Mouse (Mus musculus): ENCODE measurements around the gene Kalrn.

The Kalrn gene

GRCm38 (mm10) chr16:34417383-34417782 lies 155.9 kb downstream of the Kalrn start:
- no peak for DNase-seq

GRCm38 (mm10) chr16:34414581-34414980 lies 158.8 kb downstream of the Kalrn start:
- no peak for DNase-seq

- DNase-seq, result peak; percentile 59 to 66
Measured at GRCm38 (mm10) chr16:34413868-34414333, 159.4 kb downstream of the Kalrn start.

DNA sequence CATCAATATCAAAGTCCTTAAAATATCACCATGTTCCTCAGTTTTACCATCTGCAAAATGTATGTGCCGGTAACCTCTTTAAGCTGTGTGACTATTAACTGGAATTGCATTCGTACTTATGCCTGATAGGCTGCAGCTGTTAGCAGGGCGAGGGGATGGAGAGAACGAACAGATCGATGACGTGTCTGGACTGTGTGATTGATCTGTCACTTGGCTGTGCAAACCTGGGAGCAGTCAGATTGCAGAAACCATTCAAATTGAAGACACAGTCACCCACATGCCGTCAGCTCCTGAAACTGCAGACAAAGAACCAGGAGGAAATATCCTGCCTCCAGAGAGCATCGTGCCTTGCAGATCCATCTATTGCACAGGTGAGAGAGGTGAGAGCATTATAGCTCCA lies 166.3 kb downstream of the Kalrn start:
- DNase-seq, result no peak

DNA sequence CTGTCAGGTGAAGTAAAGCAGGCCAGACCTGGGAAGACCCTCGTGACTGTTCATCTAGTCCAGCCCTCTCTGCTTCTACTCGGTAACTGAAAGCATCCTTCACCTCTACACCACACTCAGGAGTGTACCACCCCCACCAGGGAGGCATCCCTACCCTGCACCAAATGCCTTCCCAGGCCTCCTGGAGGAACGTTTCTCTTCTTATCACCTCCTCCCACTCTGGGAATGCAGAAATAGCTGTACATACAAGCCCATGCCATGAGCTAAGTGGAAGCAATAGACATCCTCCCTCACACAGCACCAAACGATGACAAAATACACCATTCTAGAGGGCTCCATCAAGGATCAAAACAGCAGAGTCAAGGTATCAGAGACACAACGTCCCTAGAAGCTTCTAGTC lies 168.2 kb downstream of the Kalrn start:
- DNase-seq, result no peak

DNA sequence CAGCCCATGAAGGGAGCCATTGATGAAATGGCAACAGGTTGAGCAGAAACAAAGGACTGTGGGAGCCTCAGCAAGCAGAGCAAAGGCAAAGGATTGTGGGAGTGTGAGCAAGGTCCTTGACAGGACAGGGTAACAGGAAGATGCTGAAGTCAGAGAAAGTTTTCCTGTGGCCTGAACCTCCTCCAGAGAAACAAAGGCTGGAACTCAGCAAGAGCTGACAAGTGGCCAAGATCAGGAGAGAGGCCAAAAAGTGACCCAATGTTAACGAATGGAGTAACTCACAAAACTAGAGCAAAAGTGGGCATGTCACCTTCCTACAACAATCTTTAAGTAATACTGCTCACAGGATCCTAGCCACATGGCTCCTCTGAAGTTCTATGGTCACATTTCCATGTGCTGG lies 172.1 kb downstream of the Kalrn start:
- no peak for DNase-seq

DNA sequence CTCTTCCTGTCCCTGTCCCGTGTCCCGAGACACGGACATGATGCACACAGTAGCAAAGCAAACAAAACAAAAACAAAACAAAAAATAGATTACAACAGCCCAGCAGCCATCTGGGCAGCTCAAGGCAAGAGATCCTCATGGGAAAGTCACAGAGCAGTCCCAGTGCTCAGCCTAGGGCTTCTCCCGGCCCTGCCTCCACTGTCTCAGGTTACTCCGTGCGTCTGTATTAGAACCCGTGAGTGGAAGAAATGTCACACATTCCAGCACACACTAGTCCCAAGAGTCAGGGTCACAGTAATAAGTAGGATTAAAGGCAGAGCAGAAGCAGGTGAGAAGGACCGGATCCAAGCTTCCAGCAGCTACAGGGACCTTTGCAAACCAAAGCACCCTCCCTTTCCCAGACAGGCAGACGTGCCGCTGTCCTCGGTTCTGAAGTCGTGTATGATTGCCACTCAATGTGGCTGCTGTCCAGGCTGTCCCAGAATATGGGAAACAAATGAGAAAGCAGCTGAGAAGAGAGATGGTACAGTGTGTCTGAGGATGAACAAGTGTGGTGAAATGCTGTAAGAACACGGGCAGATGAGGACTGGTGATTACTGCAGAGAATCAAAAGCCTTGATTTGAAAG lies 173.1 kb downstream of the Kalrn start:
- DNase-seq, result no peak

DNA sequence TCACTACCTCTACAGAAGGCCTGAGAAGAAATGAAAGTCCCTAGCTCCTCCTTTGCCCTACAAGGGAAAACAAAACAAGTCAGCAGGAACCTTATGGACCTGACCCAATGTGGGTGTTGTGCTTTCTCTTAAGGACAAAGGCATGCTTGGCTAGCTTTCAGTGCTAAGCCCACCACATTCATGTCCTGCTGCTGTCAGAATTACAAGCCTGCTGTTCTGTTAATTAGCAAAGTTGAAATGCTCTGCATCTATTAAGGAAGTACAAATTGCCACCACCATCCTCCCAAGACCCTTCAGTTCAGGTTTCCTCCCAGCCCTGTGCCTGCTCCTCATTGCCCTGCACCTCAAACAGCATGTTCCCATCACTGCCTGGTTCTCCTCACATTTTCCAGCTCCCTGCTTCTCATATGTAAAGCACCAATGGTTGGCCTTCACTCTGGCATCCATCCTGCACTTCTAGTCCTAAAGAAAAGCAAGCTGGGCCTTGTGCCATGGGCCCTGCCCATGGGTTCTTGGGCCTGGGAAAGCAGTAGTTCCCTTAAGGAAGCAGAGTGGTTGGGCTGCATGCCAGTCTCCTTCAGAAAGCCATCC lies 178.0 kb downstream of the Kalrn start:
- DNase-seq, result no peak

DNA sequence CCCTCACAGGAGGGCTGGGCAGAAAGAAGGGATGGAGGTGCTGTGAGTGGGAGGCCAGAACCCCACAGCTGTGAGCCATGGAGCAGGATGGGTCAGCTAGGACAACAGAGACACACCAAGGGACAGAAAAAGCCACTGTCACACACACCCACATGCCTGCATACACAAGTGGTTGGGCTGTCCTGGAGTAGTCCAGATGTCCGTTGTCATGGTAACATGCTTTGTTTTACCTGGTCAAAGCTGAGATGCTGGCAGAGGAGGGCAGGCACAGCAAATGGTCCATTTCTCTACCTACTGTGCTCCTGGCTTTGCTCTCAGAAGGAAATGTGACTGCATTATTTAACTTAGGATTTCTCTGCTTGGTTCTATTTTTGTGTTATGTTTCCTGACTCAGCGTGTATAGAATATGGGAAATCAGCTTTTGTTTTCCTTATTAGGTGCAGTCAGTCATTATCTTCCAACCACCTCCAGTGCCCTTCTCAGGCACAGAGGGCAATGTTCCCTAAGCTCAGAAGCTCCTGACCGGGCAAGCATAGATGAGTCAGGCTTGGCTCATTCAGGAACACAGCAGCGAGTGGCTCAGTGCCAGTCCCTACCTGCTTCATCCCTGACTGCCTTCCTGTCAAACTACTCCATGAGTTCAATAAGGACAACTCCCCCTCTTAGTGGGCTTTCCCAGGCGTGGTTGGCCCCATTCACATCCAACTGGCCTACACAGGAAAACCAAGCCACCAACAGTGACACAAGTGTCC lies 183.6 kb downstream of the Kalrn start:
- peak; percentile 82 to 83 for DNase-seq

GRCm38 (mm10) chr16:34388871-34389270 lies 184.5 kb downstream of the Kalrn start:
- peak; percentile 46 to 54 for DNase-seq

DNA sequence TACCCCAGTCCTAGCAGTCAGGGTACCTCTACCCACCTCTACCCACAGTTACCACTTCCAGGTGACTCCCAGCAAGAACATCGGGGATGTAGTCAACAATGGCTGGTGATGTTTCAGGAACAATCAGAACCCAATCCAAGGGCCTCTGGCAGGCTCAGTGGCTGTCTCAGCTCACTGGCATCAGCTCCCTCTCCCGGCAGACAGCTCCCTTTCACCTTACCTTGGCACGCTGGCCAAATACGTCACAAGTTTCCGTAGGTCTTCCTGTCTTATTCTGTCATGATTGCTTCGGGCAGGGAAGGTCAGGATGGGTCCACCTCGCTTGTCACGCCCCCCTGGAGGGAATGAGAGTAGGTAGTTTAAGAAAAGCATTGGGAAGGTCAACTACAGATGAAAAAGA lies 188.3 kb downstream of the Kalrn start:
- DNase-seq, result no peak

- no peak for DNase-seq
Measured at GRCm38 (mm10) chr16:34382992-34383391, 190.3 kb downstream of the Kalrn start.

DNA sequence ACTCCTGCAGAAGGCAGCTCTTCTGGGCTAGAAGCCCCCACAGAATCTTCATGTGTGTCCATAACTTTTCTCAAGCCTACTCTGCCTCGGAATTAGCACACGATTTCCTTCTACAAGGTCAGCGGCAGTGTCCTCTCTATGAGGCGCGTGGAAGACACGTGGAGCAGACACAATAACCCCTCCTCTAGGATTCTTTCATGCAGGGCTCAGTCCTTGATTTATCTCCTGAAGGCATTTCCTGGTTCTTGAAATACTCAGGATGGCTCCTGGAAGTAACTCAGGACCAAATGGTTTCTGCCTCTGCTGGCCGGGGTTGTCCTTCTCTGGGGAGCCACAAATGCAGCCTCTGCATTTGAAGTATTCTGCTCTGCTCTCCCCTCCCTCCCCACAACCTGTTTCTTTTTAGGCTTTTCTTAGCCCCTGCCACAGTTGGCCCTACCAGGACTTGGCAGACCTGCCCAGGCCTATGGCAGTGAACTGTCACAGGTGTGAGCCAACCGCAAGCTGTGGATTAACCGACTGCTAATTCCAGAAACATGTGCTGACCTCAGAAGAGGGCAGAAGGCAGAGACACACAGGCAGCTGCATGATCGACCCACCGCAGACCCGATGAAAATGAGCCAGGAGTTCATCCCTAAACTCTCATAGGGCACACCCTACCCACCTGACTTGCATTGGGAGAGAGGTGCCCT lies 197.0 kb downstream of the Kalrn start:
- DNase-seq, result no peak

- no peak for DNase-seq
Measured at GRCm38 (mm10) chr16:34373519-34373918, 199.8 kb downstream of the Kalrn start.

- no peak for DNase-seq
Measured at GRCm38 (mm10) chr16:34372103-34372741, 201.1 kb downstream of the Kalrn start.

DNA sequence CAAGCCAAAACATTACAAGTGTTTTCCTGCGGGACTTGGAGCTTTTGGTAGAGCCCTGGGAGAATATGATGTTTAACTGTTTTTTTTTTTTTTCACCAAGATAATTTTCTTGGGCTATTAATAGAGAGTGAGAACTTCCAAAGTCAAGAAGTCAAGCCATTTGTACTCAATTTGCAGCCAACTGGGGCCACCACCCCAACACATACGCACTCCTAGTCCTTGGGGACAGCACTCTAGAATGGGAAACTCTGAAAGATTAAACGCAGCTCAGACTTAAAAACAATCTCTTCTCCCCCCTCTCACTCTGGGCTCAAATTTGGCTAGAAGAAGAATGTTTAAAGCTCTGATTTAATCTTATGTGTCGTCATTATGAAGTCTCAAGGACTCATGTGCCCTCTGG lies 214.1 kb downstream of the Kalrn start:
- no peak for DNase-seq

- no peak for DNase-seq
Measured at GRCm38 (mm10) chr16:34355547-34355946, 217.8 kb downstream of the Kalrn start.

- DNase-seq, result no peak
Measured at GRCm38 (mm10) chr16:34354042-34354441, 219.3 kb downstream of the Kalrn start.

GRCm38 (mm10) chr16:34352747-34353146 lies 220.6 kb downstream of the Kalrn start:
- DNase-seq, result no peak

DNA sequence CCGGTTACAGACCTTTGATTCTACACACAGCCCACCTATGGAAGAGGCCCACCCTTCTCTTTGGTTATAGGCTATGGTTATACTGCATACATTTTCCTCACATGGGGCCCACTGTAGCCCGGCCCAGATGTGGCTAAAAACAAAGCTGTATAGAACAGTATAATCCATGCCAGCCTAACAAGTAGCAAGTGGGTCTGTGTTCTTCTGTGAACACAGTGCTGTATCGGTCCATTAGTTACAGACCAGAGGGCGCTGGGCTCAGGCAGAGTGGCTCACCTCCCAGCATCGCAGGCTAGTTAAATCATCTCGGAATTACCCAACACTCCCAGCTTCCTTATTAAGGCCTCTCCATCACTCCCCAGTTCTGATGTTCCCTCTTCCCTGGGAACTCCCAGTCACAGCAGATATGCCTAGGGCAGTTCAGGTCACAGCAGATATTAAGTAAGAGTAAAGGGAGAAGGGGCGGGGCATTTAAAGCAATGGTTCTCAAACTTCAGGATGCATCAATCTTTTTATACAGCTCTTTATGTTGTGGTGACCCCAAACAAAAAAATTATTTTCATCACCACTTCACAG lies 221.7 kb downstream of the Kalrn start:
- DNase-seq, result no peak

DNA sequence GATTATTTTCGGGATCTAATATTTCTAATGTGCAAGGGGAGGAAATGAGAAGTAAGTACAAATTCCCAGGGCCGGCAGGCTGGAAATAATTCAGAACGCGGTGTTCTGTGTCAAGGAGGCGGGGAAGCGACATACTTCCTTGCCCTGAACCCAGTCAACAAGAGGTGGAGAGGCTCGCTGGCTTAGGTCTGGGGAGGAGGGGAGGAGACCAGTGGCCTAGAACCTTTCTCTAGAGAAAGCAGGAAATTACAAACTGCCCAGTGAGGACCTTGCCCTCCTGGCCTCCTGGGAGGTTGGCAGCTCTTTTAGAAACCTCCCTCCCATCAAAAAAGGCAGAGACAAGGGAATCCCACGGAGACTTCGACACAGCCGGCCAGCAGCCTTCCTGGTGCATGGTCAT lies 225.8 kb downstream of the Kalrn start:
- DNase-seq, result no peak

Data from cerebellum, postnatal 36 days (tissue).